Mouse (Mus musculus): ENCODE measurements around the gene Dzank1.

Dzank1 gene

DNA sequence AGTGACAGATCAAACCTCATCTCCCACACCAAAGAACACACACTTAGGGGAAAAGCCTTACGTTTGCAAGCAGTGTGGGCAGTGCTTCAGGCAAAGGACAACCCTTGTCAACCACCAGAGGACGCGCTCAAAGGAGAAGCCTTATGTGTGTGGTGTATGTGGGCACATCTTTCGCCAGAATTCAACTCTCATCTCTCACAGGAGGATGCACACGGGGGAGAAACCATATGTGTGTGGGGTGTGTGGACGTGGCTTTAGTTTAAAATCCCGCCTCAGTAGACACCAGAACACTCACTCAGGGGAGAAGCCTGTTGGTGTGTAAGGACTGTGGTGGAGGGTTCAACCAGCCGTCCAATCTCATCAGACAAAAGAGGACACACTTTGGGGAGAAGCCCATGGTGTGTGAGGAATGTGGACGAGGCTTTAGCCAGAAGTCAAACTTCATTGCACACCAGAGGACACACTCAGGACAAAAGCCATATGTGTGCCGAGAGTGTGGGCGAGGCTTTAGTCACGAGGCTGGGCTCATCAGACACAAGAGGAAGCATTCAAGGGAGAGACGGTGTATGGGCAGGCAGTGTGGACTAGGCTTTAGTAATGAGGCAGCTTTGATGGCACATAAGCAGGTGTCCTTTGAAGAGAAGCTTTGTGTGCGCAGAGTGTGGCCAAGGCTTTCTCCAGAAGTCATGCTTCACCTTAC, 61.2 kb downstream of the Dzank1 start:
- DNase-seq (ENCODE audit: low read depth, low spot score): no peak

DNA sequence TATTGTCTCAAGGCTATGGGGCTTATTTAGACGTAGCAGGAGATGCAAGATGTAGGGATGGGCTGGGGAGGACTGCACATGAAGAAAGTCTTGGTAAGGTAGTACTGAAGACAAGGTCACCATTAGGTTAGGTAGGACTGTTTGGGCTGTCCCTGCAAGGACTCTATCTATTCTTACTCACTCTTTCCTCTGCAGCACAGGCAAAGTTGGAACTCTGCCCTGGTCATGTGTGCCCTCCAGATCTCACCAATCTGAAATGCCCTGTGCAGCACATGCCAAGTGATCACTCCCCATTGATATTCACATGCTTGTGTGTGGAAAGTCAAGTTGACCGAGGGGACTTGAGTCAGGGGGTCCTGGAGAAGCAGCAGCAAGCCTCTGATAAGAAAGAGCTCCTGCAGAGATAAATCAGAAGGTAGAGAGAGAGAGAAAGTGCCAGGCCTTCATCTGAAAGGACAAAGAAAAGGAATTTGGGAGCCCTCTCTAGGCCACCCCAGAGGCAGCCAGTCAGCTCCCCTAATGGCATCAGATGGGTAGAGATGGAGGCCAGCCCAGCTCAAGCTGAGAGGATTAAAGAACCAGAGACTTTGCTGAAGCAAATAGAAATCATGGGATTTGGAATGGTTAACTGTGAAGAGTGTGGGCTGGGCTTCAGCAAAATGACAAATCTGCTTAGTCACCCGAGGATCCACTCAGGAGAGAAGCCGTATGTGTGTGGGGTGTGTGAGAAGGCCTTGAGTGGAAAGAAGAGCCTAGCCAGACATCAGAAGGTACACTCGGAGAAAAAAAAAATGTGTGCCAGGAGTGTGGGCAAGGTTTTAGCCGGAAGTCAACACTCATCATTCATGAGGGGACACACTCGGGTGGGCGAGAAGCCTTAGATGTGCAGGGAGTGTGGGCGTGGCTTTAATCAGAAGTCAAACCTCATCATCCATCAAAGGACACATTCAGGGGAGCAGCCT, 62.1 kb downstream of the Dzank1 start:
- no peak for DNase-seq (ENCODE audit: low read depth, low spot score)

DNA sequence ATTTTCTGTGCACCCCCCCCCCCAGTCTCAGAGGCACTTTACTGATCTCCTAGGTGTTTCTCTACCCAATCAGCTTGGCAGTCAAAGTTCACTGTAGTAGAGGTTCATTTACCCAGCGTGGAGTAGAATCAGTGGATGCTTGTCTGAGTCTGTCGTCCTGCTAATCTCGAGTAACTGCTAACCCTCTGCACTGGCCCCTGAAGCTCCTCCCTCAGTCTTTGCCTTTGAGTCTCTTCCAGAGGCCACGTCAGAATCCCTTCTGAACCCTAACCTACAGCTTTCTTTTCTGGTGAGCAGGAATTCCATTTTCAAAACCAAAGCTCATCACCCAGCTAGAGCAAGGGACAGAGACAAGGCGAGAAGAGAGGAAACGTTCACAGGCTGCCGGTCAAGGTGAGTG, 63.0 kb downstream of the Dzank1 start:
- DNase-seq (ENCODE audit: low read depth, low spot score): no peak

DNA sequence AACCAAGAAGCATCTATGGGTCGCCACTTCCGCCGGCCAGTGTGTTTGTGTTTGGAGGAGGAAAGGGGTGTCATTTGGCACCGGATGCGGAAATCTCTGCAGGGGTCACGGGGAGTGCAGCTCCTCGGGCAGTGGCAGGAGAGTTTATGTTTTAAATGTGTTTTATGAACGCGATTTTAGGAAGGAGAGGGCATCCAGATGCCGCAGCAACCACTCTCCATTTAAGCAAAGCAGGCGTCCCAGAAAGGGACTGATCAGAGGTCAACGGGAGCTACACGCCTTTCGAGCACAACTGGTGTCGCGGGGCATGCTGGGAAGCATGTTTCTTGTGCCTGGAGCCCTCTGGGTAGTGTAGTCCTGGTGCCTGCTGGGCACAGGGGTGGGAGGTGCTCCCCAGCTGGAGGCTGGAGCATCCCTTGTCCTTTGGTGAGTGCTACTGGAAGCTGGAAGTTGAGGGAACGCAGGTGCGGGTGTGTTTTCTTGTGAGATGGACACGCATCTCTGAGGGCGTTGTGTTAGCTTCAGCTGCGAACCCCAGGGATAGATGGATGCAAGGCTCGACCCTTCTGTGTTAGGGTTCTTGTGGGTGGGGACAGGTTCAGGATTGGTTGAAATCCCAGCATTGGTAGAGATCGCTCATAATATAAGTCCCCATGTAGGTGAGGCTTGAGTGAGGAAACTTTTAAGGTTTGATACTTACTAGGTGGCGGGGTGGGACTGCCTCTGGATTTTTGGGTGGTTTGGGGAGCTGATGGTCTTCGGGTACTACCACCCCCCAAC, 68.0 kb downstream of the Dzank1 start:
- DNase-seq (ENCODE audit: low read depth, low spot score): peak; percentile 77

DNA sequence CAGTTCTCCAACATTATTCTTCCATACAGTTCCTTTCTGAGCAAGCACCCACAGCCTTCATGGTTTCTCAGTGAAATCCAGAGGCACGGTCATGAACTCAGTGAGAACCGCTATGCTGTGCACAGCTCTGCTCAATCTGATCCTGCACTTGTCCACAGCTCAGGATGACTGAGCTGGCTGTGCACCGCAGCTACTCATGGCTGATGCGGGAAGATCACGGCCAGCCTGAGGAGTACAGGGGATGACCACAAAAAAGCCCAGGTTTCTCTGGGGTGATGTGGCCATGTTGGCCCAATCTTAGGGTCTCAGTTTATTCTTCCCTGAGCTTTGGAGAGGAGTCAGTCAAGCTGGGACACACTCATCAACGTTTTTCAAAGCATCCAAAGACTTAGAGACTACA, 68.9 kb downstream of the Dzank1 start:
- DNase-seq (ENCODE audit: low read depth, low spot score): no peak

DNA sequence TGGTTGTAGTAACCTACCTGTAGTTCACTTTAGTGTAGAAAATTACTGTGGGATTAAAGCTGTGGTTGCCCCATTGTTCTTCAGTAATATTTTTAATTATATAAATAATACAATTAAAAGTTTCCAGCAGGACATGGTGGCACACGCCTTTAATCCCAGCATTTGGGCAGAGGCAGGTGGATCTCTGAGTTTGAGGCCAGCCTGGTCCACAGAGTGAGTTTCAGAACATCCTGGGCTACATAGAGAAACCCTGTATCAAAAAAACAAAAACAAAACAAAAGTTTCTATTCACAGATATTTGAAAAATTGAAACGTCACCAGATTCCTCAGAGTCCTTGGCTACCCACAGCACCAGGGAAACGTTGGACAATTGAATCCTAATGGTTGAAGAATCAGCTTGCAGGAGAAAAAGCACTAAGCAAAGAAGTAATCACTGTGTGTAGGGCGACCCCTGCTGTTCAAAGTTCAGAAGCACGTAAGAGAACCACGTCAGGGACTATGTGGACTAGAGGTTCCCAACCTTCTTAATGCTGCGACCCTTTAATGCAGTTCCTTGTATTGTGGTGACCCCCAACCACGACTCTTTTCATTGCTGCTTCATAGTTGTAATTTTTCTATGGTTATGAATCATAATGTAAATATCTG, 74.7 kb downstream of the Dzank1 start:
- DNase-seq (ENCODE audit: low read depth, low spot score): peak; percentile 87

DNA sequence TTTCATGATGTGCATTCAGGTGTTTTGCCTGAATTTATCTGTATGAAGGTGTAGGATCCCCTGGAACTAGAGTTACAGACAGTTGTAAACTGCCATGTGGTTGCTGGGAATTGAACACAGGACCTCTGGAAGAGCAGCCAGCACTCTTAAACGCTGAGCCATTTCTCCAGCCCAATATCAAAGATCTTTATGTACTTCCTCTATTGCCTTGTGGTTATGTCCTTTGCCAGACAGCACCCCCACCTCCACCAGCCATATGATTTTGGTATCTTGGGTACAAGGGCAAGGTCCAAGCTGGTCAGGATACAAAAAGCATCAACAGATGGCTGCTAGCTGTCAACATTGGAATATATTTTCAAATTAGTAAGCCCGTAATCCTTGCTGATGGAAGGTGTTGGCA, 76.8 kb downstream of the Dzank1 start:
- no peak for DNase-seq (ENCODE audit: low read depth, low spot score)

DNA sequence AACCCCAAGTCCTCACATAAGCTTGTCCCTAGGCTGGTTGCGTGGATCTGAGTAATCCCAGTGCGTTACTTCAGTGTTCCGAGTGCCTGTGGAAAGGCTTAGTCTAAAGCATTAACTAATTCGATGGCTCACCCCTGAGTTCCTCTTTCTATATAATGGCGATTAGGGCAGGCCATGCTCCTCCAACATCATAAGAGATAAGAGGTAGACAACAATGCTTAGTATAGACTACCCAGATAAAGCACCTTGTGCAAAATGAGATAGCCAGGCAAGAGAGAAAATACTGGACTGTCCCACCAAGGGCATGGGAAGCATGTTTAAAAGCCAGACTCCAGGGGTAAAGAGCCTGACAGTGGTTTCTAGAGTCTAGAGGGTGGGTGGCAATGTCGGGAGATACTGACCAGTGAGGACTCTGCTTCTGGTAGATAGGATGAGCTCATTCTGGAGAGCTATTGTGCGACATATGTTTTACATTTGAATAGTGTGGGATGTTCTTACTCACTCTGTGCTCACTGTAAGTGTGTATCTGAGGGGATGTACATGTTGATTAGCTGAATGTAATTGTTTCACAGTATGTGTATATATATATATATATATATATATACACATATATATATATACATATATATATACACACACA, 80.7 kb downstream of the Dzank1 start:
- DNase-seq (ENCODE audit: low read depth, low spot score): no peak

DNA sequence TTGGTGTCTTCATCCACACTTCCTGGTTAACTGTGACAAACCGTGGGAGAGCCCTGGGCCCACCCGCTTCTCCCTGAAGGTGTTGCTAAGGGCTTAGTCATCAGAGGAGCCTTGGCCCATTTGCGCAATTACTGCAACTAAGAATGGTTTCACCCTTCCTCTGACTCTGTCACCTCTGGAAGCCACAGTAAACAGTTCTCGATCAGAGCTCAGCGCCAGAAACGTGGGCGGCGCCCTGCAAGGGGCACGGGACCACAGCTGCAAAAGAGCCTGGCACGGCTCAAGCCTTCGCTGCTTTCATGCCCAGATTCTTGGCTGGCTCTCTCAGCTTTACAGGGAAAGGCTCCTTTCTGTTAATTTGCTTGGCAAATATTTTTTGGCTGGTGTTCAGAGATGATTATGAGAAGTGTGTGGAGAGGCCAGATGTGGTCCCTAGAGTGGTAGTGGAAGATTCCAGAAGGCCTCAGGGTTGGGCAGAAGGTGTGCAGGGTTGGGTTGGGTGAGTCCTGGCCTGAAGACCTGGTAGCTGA, 85.8 kb downstream of the Dzank1 start:
- no peak for DNase-seq (ENCODE audit: low read depth, low spot score)

DNA sequence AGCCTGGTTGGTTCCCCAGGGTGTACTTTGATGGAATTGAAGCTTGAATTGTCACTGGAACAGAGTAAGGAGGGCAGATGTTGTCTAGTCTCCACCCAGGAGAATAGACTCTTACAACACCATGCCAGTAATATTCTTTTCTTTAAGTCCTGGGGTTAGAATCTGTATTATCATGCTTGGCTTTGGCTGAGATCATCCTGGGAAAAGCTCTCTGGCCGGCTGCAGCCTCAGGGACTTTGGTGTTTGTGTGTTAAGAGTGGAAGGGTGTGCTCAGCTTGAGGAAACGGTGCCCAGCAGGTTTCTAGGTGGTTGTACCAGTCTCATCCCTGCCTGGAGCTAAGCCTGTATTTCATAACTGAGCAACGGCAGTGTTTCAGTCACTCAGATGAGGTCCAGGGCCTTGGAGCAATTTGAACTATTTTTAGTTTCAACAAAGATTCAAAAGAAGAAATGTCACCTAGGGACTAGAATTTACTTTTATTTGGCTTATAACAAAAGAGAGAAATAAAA, 88.0 kb downstream of the Dzank1 start:
- DNase-seq (ENCODE audit: low read depth, low spot score): no peak

DNA sequence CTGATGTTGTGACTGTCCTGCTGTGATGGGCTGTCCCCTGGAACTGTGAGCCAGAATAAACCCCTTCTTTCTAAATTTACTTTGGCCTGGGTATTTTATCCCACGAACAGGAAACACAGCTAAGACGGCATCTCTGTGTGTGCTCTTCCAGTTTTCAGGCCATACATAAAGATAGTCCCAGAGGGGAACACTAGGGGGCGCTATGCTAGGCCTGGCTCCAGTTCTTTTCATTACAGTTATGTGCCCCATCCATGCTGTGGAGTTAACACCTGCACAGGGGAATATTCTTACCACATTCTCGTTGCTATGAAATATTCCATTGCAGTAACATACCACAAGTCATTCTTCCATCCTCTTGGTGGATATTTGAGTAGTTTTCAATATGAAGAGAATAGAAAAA, 88.8 kb downstream of the Dzank1 start:
- DNase-seq (ENCODE audit: low read depth, low spot score): no peak

DNA sequence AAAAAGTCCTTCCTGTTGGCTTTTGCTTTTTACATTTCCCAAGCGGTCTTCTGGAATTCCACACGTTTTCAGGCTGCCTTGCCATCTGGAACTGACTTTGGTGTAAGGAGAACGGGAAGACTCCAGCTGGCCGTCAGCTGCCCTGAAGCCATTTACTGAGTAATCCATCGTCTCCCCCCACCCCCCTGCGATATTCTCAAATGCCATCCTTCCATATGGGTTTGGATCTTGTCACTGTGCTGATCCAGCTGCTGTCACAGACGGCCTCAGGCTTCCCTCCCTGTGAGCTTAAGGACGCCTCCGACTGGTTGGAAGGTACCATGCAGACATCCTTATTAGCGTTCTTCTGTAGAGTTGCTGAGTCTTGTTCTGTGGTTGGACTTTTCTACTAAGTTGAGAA, 91.5 kb downstream of the Dzank1 start:
- no peak for DNase-seq (ENCODE audit: low read depth, low spot score)

DNA sequence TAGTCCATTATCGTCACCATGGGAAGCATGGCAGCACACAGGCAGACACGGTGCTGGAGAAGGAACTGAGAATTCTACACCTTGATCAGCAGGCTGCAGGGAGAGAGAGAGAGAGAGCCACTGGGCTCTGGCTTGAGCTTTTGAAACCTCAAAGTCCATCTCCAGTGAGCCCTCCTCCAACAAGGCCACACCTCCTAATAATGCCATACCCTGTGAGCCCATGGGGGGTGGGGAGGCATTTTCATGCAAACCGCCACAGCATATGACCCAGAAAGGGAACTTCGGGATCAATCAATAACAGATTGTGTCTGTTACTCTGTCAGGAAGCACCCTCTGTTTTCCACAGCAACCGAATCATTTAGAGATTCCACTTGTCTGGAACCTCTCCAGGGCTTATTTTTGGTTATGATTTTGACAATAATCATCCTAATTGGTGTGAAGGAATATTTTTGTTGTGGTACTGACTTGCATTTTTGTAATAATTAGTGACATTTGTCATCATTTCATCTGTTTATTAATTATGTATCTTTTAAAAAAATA, 95.9 kb downstream of the Dzank1 start:
- DNase-seq (ENCODE audit: low read depth, low spot score): no peak

DNA sequence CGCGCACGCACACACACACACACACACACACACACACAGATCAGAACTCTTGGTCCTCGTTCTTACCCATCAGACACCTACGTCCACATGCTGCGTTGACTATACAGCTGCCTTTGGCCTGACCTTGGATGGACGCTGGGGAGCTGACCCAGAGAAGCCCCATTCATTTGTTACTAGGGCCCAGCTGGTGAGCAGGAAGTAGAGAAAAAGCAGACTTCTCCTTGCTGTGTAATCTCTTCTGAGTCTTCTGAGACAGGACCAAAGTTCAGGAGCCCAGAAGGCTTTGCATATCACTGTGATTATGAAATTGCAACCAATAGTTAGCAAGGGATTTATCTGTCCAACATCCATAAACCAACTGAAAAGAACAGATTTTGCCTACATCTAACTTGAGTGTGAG, 98.0 kb downstream of the Dzank1 start:
- DNase-seq (ENCODE audit: low read depth, low spot score): no peak

DNA sequence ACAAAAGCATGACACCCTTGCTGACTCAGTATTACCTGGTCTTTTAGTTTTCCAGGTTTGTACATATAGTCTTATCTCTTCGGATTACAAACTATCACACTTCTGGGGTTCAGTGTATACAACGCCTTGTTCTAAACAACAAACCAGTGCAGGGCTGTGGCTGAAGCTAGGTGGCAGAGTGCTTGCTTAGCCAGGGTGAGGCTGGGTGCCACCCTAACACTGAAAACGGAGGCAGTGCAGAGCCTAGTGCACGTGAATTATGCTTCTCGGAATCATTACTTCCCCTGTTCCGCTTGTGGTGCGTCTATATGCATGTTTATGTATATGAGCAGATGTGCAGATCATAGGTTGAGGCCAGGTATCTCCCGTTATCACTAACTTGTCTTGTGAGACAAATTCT, 98.6 kb downstream of the Dzank1 start:
- DNase-seq (ENCODE audit: low read depth, low spot score): no peak

DNA sequence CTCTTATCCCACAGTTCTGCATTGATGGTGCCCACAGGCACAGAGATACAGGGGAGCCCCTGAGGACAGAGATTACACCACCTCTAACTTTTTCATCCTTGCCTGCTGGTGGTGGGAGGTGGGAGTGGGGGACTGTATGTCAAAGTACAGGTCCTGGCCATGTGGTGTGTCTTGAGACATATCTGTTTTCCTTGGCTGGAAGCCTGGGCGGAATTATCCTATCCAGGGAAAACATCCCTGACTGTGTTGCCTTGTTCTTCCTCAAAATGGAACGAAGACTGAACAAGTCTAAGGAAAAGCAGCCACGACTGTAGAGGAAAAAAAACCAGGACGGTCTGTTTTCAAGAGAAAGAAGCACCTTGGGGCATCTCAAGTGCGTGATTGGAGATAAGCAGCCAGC, 99.4 kb downstream of the Dzank1 start:
- DNase-seq (ENCODE audit: low read depth, low spot score): no peak

DNA sequence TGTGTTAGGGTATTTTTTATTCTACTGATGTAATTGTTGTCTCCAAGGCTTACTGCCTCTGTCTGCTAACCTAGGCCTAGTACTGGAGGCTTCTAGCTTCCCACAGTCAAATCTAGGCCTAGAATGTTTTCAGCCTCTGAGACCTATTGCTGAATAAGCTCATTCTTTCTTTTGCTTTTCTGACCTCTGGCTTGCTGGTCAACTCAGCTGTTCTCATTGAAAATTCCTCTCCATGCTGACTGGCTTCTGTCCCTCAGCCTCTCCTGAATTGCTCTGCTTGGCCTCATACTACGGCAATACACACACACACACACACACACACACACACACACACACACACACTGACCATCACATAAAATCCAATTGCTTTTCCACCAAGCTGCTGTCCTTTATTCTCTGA, 101.5 kb downstream of the Dzank1 start:
- no peak for DNase-seq (ENCODE audit: low read depth, low spot score)

DNA sequence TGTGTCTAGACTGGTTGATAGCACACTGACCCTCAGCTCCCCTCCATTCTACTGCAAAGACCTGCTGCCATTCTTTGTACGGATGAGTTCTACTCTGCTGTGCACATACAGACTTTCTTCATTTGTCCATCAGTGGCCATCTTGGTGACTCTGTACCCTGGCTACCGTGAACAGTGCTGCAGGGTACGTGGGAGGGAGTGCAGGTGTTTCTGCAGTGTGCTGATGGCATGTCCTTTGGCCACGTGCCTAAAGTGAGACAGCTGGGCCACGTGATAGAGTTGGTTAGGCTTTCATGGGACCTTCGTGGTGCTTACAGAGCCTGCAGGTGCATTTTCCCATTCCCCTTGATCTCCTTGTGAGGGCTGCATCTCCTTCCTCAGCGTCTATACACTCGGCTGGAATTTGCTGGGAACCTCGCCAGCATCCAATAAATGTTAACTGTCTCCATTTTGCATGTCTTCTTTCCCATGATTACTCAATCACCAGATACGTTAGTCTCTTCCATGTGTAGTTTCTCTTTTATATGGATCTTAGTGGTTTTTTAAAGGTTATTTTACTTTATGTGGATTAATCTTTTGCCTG, 105.0 kb downstream of the Dzank1 start:
- no peak for DNase-seq (ENCODE audit: low read depth, low spot score)
